Mouse (Mus musculus): ENCODE data around the gene Pla2g2e.
"Not testable (repeated sequence)": the region's sequence is repeated elsewhere in the genome, so short reads cannot be mapped to it uniquely, and the experiment has no call there.

Pla2g2e gene

DNA sequence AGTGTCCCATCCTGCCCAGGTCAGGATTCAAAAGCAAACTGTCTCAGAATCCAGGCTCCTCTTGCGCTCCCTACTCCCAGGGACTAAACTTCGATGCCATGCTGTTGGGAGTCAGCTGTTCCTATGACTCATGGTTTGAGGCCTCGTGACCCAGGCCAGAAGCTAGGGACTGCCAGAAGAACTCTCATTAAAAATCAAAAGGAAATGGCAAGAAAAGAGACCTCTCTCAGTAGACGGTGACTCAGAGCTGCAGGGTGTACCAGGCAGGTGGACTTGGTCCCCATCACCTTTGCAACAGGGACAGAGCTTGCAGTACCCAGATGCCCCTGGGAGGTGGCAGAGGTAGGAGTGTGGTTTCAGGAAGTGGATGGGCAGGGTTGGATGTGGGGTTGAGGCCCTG is at the start of gene Pla2g2e:
Gene Pla2g2e (plus strand): TSS at position 212 of the 400 bp plus-strand sequence.
- no peak for DNase-seq (ENCODE audit: low spot score in 2 of 2)

DNA sequence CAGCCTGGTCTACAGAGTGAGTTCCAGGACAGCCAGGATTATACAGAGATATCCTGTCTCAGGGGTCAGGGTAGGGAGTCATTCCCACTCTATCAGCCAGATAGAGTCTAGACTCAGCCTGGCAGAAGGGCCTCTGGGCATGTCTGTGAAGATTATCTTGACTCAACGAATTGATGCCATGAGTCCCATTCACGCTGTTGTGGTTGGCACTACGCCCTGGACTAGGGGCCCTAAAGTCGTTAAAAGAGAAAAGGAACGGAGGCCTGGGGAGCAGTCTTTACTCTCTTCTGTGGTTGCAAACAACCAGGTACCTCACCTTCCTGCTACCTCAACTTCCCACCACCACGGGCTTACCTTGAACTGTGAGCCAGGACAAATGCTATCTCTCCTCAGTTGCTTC is 37.9 kb upstream of the Pla2g2e start:
- no peak for DNase-seq (ENCODE audit: low spot score in 2 of 2)

DNA sequence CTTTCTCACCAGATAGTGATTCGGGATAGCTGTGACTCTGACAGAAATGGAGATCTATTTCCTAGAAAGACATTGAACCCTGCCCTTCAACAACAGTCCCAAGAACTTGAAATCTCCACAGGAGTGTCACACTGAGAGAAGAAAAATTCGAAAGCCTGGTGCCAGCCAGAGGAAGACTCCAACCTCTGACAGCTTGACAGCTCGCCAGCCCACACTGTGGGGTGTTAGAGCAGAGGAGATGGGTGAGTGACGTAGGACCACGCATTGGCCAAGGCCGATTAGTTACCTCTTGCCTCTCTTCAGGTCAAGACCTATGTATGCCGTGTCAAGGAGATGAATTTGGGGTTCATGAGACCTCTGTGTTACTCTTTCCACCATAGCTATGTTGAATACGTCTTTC is 37.0 kb upstream of the Pla2g2e start:
- DNase-seq (ENCODE audit: low spot score in 2 of 2), result no peak

GRCm38 (mm10) chr4:138841386-138841785 is 36.4 kb upstream of the Pla2g2e start:
- no peak for DNase-seq (ENCODE audit: low spot score in 2 of 2)

GRCm38 (mm10) chr4:138851463-138851862 is 26.3 kb upstream of the Pla2g2e start:
- peak; percentile 23 to 67 for DNase-seq (ENCODE audit: low spot score in 2 of 2)

DNA sequence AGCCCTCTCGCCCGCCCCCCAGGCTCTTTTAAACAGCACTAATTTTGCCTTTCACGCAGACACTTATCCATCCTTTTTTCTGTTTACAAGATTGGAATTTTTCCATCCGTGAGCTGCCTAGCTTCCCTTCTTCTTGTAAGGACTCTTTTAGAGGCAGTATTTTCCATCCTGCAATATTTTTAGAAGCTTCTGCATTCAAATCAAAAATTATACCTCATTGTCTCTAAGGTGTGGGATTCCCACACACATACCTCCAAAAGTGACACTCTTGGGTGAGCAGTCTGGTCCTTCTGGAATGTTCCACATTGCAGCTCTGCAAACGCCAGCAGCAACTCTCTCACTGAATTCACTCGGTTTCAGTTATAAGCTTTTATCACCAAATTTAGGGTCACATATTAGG is 24.8 kb upstream of the Pla2g2e start:
- DNase-seq (ENCODE audit: low spot score in 2 of 2), result no peak

- no peak for DNase-seq (ENCODE audit: low spot score in 2 of 2)
These were observed 22.6 kb upstream of the Pla2g2e start for GRCm38 (mm10) chr4:138855092-138855632.

- peak; percentile 20 to 66 for DNase-seq (ENCODE audit: low spot score in 2 of 2)
These were observed 21.3 kb upstream of the Pla2g2e start for GRCm38 (mm10) chr4:138856491-138856890.

DNA sequence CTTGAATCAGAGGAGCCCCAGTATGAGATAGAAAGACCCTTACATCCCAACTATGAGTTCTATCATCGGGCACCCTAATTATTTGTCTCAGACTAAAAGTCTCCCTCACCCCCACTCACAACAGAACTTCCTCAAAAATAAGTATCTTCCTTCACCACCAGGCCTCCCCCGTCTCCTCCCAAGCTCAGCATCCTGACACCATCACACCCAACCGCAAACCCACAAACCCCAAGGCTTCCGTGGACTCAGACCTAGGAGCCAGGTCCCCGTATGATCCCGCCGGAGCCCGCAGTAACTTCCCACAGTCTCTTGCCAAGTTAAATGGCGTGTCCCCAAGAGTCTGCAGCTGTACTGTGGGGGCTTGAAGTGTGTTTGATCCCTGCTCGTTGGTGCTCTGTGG is 20.2 kb upstream of the Pla2g2e start:
- DNase-seq (ENCODE audit: low spot score in 2 of 2), result no peak

DNA sequence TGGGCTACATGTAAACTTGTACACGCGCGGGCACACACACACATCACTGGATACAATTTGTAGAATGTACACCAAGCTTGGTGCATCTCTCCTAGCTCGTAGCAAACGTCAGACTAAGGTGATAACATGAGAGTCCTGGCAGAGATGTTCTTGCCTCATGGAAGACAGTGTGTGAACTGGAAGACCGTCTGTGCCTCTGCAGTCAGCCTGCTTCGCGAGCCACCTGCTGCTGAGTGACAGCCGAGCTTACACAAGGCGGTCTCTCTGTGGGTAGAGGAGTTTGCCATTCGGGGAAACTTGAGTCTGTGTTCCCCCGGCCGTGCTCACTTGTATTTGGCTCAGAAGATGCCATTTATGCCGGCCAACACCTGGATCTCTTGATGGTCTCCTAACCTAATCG is 19.3 kb upstream of the Pla2g2e start:
- DNase-seq (ENCODE audit: low spot score in 2 of 2), result no peak

DNA sequence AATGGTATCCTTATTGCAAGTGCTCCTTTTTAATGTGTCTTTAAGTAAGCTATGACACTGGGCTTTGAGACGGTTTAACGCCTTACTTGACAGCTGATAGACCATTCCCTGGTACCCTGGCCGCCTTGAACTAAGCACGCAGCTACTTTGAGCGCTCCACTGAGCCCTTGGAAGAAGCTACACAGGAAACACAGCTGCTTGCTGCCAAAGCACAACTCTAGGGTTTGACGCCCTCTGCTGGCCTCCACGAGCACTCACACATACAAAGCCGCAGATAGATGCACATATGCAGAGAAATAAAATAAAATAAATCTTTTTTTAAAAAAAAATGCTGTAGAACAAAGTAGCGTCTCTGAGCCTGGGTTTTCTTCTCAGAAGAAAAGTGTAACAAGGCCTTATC is 18.5 kb upstream of the Pla2g2e start:
- no peak for DNase-seq (ENCODE audit: low spot score in 2 of 2)

GRCm38 (mm10) chr4:138859728-138860127 is 18.0 kb upstream of the Pla2g2e start:
- DNase-seq (ENCODE audit: low spot score in 2 of 2), result peak; percentile 20 to 57

DNA sequence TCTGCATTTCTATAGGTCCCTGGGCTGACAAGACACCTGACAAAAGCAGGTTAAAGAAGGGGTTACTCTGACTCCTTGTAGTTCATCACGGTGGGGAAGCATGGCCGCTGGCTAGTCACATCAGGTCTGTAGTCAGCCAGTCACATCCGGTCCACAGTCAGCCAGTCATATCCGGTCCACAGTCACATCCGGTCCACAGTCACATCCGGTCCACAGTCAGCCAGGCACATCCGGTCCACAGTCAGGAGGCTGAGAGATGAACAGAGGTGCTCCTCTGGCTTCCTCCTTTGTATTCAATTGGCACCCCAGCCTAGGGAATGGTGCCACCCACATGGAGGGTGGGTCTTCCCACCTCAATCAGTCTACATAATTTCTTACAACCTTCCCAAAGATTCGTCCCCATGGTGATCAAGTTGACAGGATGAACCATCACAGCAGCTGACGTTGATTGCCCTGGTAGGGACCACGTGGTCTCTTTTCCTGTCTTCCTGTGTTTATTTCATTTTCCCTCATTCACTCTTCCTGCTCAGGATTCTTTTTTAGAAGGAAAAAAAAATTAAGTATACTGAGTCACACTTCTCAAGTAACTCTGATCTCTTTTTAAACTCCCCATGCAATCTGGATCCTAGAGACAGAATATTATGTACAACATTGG is 14.3 kb upstream of the Pla2g2e start, which contains the start of gene Pla2g5:
Gene Pla2g5 (minus strand): TSS at position 139 of the 655 bp plus-strand sequence.
- DNase-seq (ENCODE audit: low spot score in 2 of 2), result no peak

DNA sequence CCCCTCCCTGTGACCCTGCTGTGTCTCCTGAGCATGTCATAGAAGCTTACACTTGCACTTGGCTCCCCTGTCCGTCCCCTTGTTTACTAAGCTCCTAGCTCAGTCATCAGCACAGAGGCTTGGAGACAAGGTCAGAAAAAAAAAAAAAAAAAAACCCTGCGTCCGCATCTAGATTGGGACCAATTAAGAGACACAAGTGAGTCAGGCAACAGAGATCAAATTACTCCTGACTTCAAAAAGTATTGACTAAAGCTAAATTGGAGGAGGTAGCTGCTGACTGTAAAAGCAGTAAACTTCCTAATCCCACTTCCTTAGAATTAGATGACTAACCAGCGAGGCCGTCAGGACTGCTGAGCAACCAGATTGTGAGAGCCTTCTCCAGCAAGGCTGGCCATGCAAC is 12.7 kb upstream of the Pla2g2e start:
- no peak for DNase-seq (ENCODE audit: low spot score in 2 of 2)

- DNase-seq (ENCODE audit: low spot score in 2 of 2), result no peak
These were observed 11.8 kb upstream of the Pla2g2e start for GRCm38 (mm10) chr4:138865991-138866390.

GRCm38 (mm10) chr4:138866413-138866812 is 11.3 kb upstream of the Pla2g2e start:
- peak; percentile 16 to 71 for DNase-seq (ENCODE audit: low spot score in 2 of 2)

DNA sequence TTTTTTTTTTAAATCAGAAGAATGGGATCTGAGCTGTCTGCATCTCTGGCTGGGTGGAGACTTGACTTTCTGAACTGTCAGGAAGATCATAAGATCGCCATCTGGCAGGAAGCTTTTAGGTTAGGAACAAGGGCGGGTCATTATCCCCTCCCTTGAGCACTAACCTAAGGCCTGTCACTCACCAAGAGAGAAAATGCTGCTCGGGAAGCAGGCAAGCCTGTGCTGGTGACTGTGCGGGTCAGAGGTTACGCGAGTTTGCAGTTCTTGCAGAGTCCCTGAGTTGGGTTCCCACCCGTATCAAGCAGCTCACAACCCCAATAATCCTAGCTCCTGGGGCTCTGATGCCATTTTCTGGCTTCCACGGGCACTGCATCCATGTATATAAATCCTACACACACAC is 9.1 kb upstream of the Pla2g2e start:
- DNase-seq (ENCODE audit: low spot score in 2 of 2), result no peak

DNA sequence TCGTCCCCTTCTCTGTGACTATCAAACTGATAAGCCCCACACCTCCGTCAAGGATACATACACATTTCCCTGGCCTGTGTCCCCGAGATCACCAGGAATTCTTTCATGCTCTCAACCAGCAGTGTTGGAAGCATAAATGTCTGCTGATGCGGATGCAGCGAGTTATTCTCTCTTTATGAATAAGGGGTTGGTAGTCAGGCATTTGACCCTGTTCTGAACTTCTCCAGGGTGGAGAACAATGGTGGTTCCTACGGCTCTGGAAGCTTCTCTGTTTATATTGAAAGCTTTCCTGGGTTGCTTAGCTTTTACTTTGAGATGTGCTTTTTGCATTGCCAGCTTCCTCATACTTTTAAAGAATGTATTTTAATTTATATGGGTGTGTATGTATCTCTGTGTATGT is 3.9 kb upstream of the Pla2g2e start, which contains the start of gene Gm13030:
Gene Gm13030 (minus strand): TSS at position 101 of the 400 bp plus-strand sequence.
- DNase-seq (ENCODE audit: low spot score in 2 of 2), result no peak

- not testable (repeated sequence) for DNase-seq (ENCODE audit: low spot score in 2 of 2)
These were observed 2.5 kb upstream of the Pla2g2e start for GRCm38 (mm10) chr4:138875275-138875674.

DNA sequence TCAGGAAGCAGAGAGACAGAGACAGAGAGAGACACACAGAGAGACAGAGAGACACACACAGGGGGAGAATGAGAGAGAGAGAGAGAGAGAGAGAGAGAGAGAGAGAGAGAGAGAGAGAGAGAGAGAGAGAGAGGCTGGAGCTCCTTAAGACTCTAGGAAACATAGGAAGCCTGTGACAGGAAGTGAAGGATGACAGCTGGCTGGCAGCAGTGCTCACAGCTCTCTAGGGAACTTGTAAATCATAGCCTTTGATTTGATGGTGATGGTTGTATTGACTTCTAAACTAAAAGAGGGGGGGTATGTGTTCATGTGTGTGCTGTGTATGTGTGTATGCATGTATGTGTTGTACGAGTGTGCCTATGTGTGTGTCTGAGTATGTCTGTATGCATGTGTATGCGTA is 1.8 kb upstream of the Pla2g2e start:
- DNase-seq (ENCODE audit: low spot score in 2 of 2), result no peak

GRCm38 (mm10) chr4:138878783-138879182 is 1.0 kb downstream of the Pla2g2e start:
- no peak for DNase-seq (ENCODE audit: low spot score in 2 of 2)

- DNase-seq (ENCODE audit: low spot score in 2 of 2), result no peak
These were observed 2.1 kb downstream of the Pla2g2e start for GRCm38 (mm10) chr4:138879808-138880207.

DNA sequence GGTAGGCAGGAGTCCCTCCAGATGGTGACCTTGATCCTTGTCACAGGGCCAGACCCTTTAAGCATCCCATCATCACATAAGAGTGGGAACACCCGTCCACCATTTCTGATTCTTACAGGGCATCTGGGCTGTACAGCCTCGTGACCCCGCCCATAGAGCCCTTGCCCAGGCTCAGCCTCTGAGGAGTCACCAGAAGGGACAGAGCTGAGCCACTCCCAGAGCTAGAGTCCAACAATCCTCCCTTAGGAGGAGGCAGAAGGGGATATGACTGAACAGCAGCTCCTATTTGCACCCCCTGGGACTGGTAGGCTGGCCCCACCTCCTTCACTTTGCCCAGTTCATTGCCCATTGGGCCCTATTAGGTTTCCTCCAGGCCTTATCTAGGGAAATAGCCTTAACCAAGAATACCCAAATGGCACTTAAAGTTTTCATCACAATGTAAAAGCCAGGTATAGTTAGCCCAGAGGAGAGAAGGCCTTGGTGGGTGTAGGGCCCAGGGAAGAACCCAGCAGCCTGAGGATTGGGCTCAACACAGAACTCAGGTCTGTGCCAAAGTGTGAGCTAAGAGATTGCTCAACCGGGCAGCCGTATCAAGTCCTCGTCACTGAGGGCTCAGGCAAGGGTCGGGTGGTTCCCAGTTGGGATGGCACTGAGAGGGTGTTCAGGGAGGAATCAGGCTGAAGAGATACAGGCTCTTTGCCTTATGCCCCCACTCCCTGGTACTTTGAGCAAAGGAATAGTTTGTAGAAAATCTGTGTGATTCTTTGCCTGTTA is 3.3 kb downstream of the Pla2g2e start:
- no peak for DNase-seq (ENCODE audit: low spot score in 2 of 2)
